In genomic region chr8:46375986-46376385, GRCm38 (mm10) we compare ENCODE assay signal across 20 mouse cellular contexts.
DNase-seq lines count a peak whose midpoint lies in the region; ATAC-seq and TF ChIP-seq lines count a peak whose summit lies in the region.
"Had no signal": no experiment of that assay in that cellular context is flagged by ENCODE, and none has a peak within 500 bp of the region (broad histone marks: within the 10 kb centered on the region; RNA-seq: fewer than 3 reads in every experiment).

No protein-coding gene starts in this region.

- 42% methylated on average over 2 of the region's 2 CpGs for WGBS in liver, embryonic 13.5 days (ENCODE audit: insufficient replicate concordance)
- WGBS in bone marrow, adult 2 months, result 47% methylated on average over 2 of the region's 2 CpGs
- 43% methylated on average over 2 of the region's 2 CpGs for WGBS in liver, embryonic 15.5 days (ENCODE audit: insufficient replicate concordance)
- 38% methylated on average over 2 of the region's 2 CpGs for WGBS in liver, postnatal 0 days (ENCODE audit: insufficient replicate concordance)
- WGBS in lung, adult 2 months, result 63% methylated on average over 2 of the region's 2 CpGs

- H3K27ac ChIP-seq in liver, embryonic 13.5 days, result no peak overlapping the region
- peak overlapping the region; percentile 65; the same call in 1 of the 2 replicates for H3K27ac ChIP-seq in bone marrow, adult 2 months (ENCODE audit: control insufficient read depth, insufficient read depth, low read depth, low read length, poor library complexity)
- peak overlapping the region; percentile 54 for H3K27ac ChIP-seq in liver, embryonic 15.5 days (replicated peaks)
- H3K27ac ChIP-seq in liver, postnatal 0 days (ENCODE audit: low read depth), result peak overlapping the region; percentile 89
- H3K27ac ChIP-seq: embryonic facial prominence, embryonic 10.5 days; embryonic facial prominence, embryonic 12.5 days; forebrain, embryonic 13.5 days; forebrain, embryonic 15.5 days had no signal

- no peaks in the 10 kb centered on the region for H3K36me3 ChIP-seq in liver, embryonic 13.5 days
- no peaks in the 10 kb centered on the region for H3K36me3 ChIP-seq in liver, embryonic 15.5 days (replicated peaks)
- peaks cover 5% of the 10 kb centered on the region; the same call in 1 of the 2 replicates for H3K36me3 ChIP-seq in liver, postnatal 0 days (replicated peaks; ENCODE audit: insufficient read depth, low read length)
- H3K36me3 ChIP-seq: embryonic facial prominence, embryonic 10.5 days; embryonic facial prominence, embryonic 12.5 days; forebrain, embryonic 15.5 days had no signal

- peak; percentile 95 for TF ChIP-seq EP300 in liver, postnatal 0 days (IDR thresholded peaks at IDR 0.05; ENCODE audit: low read depth)

- no peaks in the 10 kb centered on the region for H3K9me3 ChIP-seq in liver, embryonic 13.5 days (replicated peaks)
- no peaks in the 10 kb centered on the region for H3K9me3 ChIP-seq in liver, embryonic 15.5 days (replicated peaks)
- peaks cover 3% of the 10 kb centered on the region; the same call in 1 of the 2 replicates for H3K9me3 ChIP-seq in liver, postnatal 0 days (ENCODE audit: low read length)
- H3K9me3 ChIP-seq: embryonic facial prominence, embryonic 10.5 days; embryonic facial prominence, embryonic 12.5 days; forebrain, embryonic 13.5 days; forebrain, embryonic 15.5 days had no signal

- TF ChIP-seq POLR2A in bone marrow, adult 2 months (IDR thresholded peaks at IDR 0.05; ENCODE audit: borderline replicate concordance, control insufficient read depth, low read depth, low read length), result no peak
- no peak for TF ChIP-seq POLR2A in lung, adult 2 months (IDR thresholded peaks at IDR 0.05; ENCODE audit: borderline replicate concordance, extremely low read depth, low read depth, low read length)

- H3K27me3 ChIP-seq in liver, embryonic 13.5 days, result no peaks in the 10 kb centered on the region
- H3K27me3 ChIP-seq in liver, embryonic 15.5 days, result no peaks in the 10 kb centered on the region
- no peaks in the 10 kb centered on the region for H3K27me3 ChIP-seq in liver, postnatal 0 days (ENCODE audit: insufficient read depth, low read length)
- H3K27me3 ChIP-seq: embryonic facial prominence, embryonic 12.5 days; forebrain, embryonic 13.5 days; forebrain, embryonic 15.5 days had no signal

- no peak for TF ChIP-seq CTCF in bone marrow, adult 2 months (IDR thresholded peaks at IDR 0.05; ENCODE audit: control insufficient read depth, insufficient read depth, low read length)
- no peak for TF ChIP-seq CTCF in liver, postnatal 0 days (IDR thresholded peaks at IDR 0.05; ENCODE audit: low read depth)
- TF ChIP-seq CTCF in lung, adult 2 months (IDR thresholded peaks at IDR 0.05; ENCODE audit: insufficient read depth, low read length), result no peak

- DNase-seq in liver, embryonic 13.5 days, result no peak
- no peak for DNase-seq in liver
- DNase-seq in liver, postnatal 0 days, result no peak
- no peak for DNase-seq in lung, adult 2 months
- no peak for DNase-seq in right cerebral cortex, postnatal 4 days
- DNase-seq in spleen, adult 18-20 months, result no peak
- DNase-seq: adrenal gland, adult 2 months; adrenal gland, postnatal 10 days; adrenal gland, postnatal 25 days; cerebellum, adult 11-12 months; cerebellum, adult 2 months; cerebellum, adult 9-10 months; cerebellum, postnatal 10 days; cerebellum, postnatal 25 days had no signal

- ATAC-seq in liver, embryonic 13.5 days (ENCODE audit: low read depth), result 0 out of 2 replicates have a peak, but pooled peaks have one; percentile 29
- peak; percentile 60 for ATAC-seq in liver, embryonic 15.5 days (ENCODE audit: insufficient read depth)
- ATAC-seq in liver, postnatal 0 days, result peak; percentile 96
- ATAC-seq: forebrain, embryonic 13.5 days; forebrain, embryonic 15.5 days had no signal

- H3K4me1 ChIP-seq in liver, embryonic 13.5 days (replicated peaks), result no peaks in the 10 kb centered on the region
- no peaks in the 10 kb centered on the region; the same call in 1 of the 2 replicates for H3K4me1 ChIP-seq in bone marrow, adult 2 months (ENCODE audit: control insufficient read depth, insufficient read depth, low read length)
- H3K4me1 ChIP-seq in liver, embryonic 15.5 days (replicated peaks), result no peaks in the 10 kb centered on the region
- H3K4me1 ChIP-seq in liver, postnatal 0 days (ENCODE audit: insufficient read depth), result 0 out of 2 replicates have a peak, but pooled peaks cover 3% of the 10 kb centered on the region
- no peaks in the 10 kb centered on the region for H3K4me1 ChIP-seq in lung, adult 2 months (ENCODE audit: control insufficient read depth, insufficient read depth, low read length)
- H3K4me1 ChIP-seq: embryonic facial prominence, embryonic 10.5 days; embryonic facial prominence, embryonic 12.5 days; forebrain, embryonic 13.5 days; forebrain, embryonic 15.5 days had no signal

- no peak overlapping the region for H3K4me3 ChIP-seq in liver, embryonic 13.5 days (replicated peaks)
- H3K4me3 ChIP-seq in bone marrow, adult 2 months (replicated peaks; ENCODE audit: control insufficient read depth, low read depth, low read length), result no peak overlapping the region
- H3K4me3 ChIP-seq in liver, embryonic 15.5 days (replicated peaks), result no peak overlapping the region
- no peak overlapping the region for H3K4me3 ChIP-seq in liver, postnatal 0 days (ENCODE audit: low read depth, low read length)
- H3K4me3 ChIP-seq in lung, adult 2 months (replicated peaks; ENCODE audit: extremely low read depth, low read depth, low read length), result no peak overlapping the region
- H3K4me3 ChIP-seq: embryonic facial prominence, embryonic 10.5 days; embryonic facial prominence, embryonic 12.5 days; forebrain, embryonic 13.5 days; forebrain, embryonic 15.5 days had no signal

- H3K9ac ChIP-seq in liver, embryonic 13.5 days, result no peak overlapping the region
- no peak overlapping the region for H3K9ac ChIP-seq in liver, embryonic 15.5 days
- H3K9ac ChIP-seq in liver, postnatal 0 days (replicated peaks), result no peak overlapping the region
- H3K9ac ChIP-seq: embryonic facial prominence, embryonic 12.5 days; forebrain, embryonic 13.5 days; forebrain, embryonic 15.5 days had no signal

- H3K4me2 ChIP-seq in liver, embryonic 13.5 days, result no peak overlapping the region
- no peak overlapping the region for H3K4me2 ChIP-seq in liver, embryonic 15.5 days
- no peak overlapping the region for H3K4me2 ChIP-seq in liver, postnatal 0 days (ENCODE audit: low read depth, low read length)
- H3K4me2 ChIP-seq: embryonic facial prominence, embryonic 12.5 days; forebrain, embryonic 13.5 days; forebrain, embryonic 15.5 days had no signal

Comparison
In these comparisons a context has a peak if more than half of its experiments do, and no peak if none do; other contexts are left out.
1. ATAC-seq: peak in every context shown above with its lines; median percentile 96 in liver, postnatal 0 days; 60 in liver, embryonic 15.5 days; 29 in liver, embryonic 13.5 days.